Mouse (Mus musculus) liver, embryonic 16.5 days (tissue): ENCODE measurements around the gene Mical3. TPM values are rescaled to one million over a fixed set of nuclear protein-coding genes. Genes with fewer than 3 reads are reported as not detected.

Experiments used
- ATAC-seq: fragments of 200-750 bp; cut with Nextera tagmentation; 2 replicates; pipeline ENCODE4 v1.8.0; 2017; ENCODE audit warnings: low read depth, mild to moderate bottlenecking, moderate number of reproducible peaks, moderate library complexity
- H3K27ac ChIP-seq: fragments of 300-500 bp; sonication (generic); 2 replicates; pipeline ENCODE4 v1.5.1; 2014; ENCODE audit warnings: mild to moderate bottlenecking, low read length
- H3K27me3 ChIP-seq: fragments of 300-500 bp; sonication (generic); 2 replicates; pipeline ENCODE4 v1.6.1; 2014; ENCODE audit warnings: low read depth, low read length, mixed read lengths; ENCODE audit not compliant: control insufficient read depth, insufficient read depth
- H3K36me3 ChIP-seq: fragments of 300-500 bp; sonication (generic); 2 replicates; pipeline ENCODE4 v1.6.1; 2014; ENCODE audit warnings: mild to moderate bottlenecking; ENCODE audit not compliant: control insufficient read depth, insufficient read depth
- H3K4me1 ChIP-seq: fragments of 300-500 bp; sonication (generic); 2 replicates; pipeline ENCODE4 v1.6.1; 2014; ENCODE audit warnings: low read depth, low read length, mixed read lengths; ENCODE audit not compliant: control insufficient read depth
- H3K4me2 ChIP-seq: fragments of 300-500 bp; sonication (generic); 2 replicates; pipeline ENCODE4 v1.6.1; 2014; ENCODE audit warnings: low read depth, low read length, mixed read lengths
- H3K4me3 ChIP-seq: fragments of 300-500 bp; sonication (generic); 2 replicates; pipeline ENCODE4 v1.5.1; 2014; ENCODE audit warnings: low read depth, mild to moderate bottlenecking, low read length
- H3K9ac ChIP-seq: fragments of 300-500 bp; sonication (generic); 2 replicates; pipeline ENCODE4 v1.6.1; 2014; ENCODE audit warnings: low read depth, low read length
- H3K9me3 ChIP-seq: fragments of 300-500 bp; sonication (generic); replicated peaks from 2 replicates; pipeline ENCODE4 v1.6.1; 2016; ENCODE audit warnings: low read length; ENCODE audit not compliant: control insufficient read depth
- WGBS: fragments of 180-500 bp; shearing (Covaris S2); extraction: QIAGEN DNeasy Blood & Tissue Kit; methylation state at CpG from one replicate; pipeline ENCODE4 v1.1.7; 2014; ENCODE audit not compliant: insufficient replicate concordance; 5-methylcytosine and 5-hydroxymethylcytosine counted together
- polyA plus RNA-seq: library from polyadenylated mRNA; unstranded; fragments of >200 nt; fragmentation: Nextera tagmentation; extraction: Ambion mirVana; gene quantifications from 2 replicates; pipeline ENCODE4 v1.2.1, GENCODE M21; 2015

The Mical3 gene
- polyA plus RNA-seq, result 9.2 and 9.3 TPM in 2 replicates

- ATAC-seq, result no peak
- H3K27me3 ChIP-seq, result peaks cover 40% of the 10 kb centered on the region
- H3K27ac ChIP-seq, result no peak within 1 kb of the TSS
- 3% methylated on average over 17 of the region's 17 CpGs for WGBS
- no peaks in the 10 kb centered on the region for H3K36me3 ChIP-seq
- H3K4me3 ChIP-seq, result peak within 1 kb of the TSS; percentile 53
- peaks cover 15% of the 10 kb centered on the region for H3K4me1 ChIP-seq
- H3K4me2 ChIP-seq, result peak within 1 kb of the TSS; percentile 73
- H3K9me3 ChIP-seq, result no peaks in the 10 kb centered on the region
- peak within 1 kb of the TSS; percentile 56 for H3K9ac ChIP-seq
These were observed at the start of gene Mical3 for GRCm38 (mm10) chr6:121130773-121131172. Mical3 (minus strand) TSS chr6:121130999.

DNA sequence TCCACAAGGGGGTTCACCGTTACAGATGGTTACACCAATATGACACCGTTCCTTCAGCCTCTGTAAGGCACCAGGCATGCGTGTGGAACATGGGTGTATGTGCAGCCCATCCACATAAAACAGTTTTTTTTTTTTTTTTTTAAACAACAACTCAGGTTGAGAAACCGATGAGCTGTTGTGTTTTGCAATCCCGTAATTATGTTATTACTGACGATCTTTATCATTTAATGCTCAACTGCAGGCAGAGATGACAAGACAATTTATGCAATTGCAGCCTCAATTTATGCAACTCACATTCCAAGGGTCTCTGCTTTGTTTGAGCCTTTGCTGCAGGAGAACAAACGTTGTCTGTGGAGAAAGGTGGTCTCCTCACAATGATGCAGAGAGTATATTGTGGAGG, 49.0 kb upstream of the Mical3 start:
- Histone ChIP-seq H3K4me3 (no peak overlapping the region), H3K4me1 (peaks cover 15% of the 10 kb centered on the region), H3K36me3 (no peaks in the 10 kb centered on the region), H3K27me3 (no peaks in the 10 kb centered on the region), H3K9ac (no peak overlapping the region), H3K9me3 (no peaks in the 10 kb centered on the region), H3K27ac (no peak overlapping the region), H3K4me2 (no peak overlapping the region)
- WGBS, result 66% methylated on average over 7 of the region's 7 CpGs
- ATAC-seq, result no peak

GRCm38 (mm10) chr6:121178700-121179358, 48.0 kb upstream of the Mical3 start:
- Histone ChIP-seq H3K4me3 (no peak overlapping the region), H3K4me2 (no peak overlapping the region), H3K4me1 (peaks cover 8% of the 10 kb centered on the region), H3K36me3 (no peaks in the 10 kb centered on the region), H3K27ac (no peak overlapping the region), H3K27me3 (no peaks in the 10 kb centered on the region), H3K9ac (no peak overlapping the region), H3K9me3 (no peaks in the 10 kb centered on the region)
- no peak for ATAC-seq
- 48% methylated on average over 7 of the region's 7 CpGs for WGBS

- no peaks in the 10 kb centered on the region for H3K36me3 ChIP-seq
- H3K4me3 ChIP-seq, result no peak overlapping the region
- H3K4me1 ChIP-seq, result peaks cover 4% of the 10 kb centered on the region; the same call in 1 of the 2 replicates
- no peak overlapping the region for H3K4me2 ChIP-seq
- H3K9ac ChIP-seq, result no peak overlapping the region
- H3K27me3 ChIP-seq, result no peaks in the 10 kb centered on the region
- 66% methylated on average over 7 of the region's 7 CpGs for WGBS
- no peaks in the 10 kb centered on the region for H3K9me3 ChIP-seq
- ATAC-seq, result no peak
- H3K27ac ChIP-seq, result no peak overlapping the region
These were observed 46.4 kb upstream of the Mical3 start for GRCm38 (mm10) chr6:121177118-121177708.

DNA sequence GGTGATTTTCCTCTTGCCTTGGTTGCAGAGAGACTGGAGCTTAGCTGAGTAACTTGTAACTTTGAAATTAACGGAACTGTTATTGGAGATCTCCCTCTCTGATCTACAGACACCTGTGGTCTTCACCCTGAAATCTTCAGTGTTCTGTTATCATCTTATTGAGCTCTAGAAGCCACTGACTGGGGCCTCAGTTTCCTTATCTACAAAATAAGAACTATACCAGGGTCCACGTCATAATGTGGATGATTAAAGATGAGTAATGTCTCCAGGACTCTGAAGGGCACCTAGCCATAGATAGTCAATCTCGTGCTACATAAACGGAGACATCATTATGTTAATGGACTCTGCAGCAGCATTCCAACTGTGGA, 45.9 kb upstream of the Mical3 start:
- no peak for ATAC-seq
- no peaks in the 10 kb centered on the region for H3K9me3 ChIP-seq
- H3K27me3 ChIP-seq, result no peaks in the 10 kb centered on the region
- no peak overlapping the region for H3K27ac ChIP-seq
- no peak overlapping the region for H3K9ac ChIP-seq
- 46% methylated on average over 4 of the region's 4 CpGs for WGBS
- no peak overlapping the region for H3K4me2 ChIP-seq
- no peaks in the 10 kb centered on the region for H3K36me3 ChIP-seq
- no peak overlapping the region for H3K4me3 ChIP-seq
- H3K4me1 ChIP-seq, result peaks cover 4% of the 10 kb centered on the region; the same call in 1 of the 2 replicates

DNA sequence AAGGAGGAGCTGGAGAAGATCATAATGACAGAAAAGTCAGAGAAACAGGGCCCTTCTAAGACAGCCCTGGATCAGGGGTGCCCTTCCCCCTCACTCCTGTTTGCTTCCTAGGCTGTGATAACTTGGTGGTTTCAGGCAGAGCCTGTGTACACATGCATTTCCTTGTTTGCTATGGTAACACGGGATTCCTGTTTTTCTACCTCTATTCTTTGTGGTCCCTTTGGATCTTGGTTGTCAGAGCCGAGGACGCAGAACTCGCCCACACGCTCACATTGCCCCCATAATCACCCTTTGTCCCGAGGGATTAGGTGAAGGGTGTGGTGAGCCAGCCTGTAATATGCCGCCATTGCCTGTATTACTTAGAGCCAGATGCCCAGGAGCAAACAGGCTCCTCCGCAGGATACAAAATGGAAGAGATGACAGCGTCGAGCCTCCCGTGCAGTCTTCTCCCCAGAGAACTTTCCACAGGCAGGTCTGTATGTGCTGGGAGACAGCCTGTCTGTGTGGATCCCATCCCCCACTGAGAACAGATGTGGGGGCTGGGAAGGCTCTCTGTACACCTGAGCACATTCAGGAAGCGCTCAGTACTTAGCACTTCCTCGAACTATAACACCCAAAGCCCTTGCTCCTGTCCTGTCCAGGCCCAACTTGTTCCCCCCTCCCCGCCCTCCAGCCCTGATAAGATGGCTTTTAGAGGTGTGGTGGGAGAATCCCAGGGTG, 45.4 kb upstream of the Mical3 start:
- Histone ChIP-seq H3K36me3 (no peaks in the 10 kb centered on the region), H3K4me2 (no peak overlapping the region), H3K27ac (no peak overlapping the region), H3K9ac (no peak overlapping the region), H3K4me1 (peaks cover 4% of the 10 kb centered on the region; the same call in 1 of the 2 replicates), H3K27me3 (no peaks in the 10 kb centered on the region), H3K9me3 (no peaks in the 10 kb centered on the region), H3K4me3 (no peak overlapping the region)
- WGBS, result 40% methylated on average over 14 of the region's 14 CpGs
- ATAC-seq, result no peak

GRCm38 (mm10) chr6:121174761-121175160, 44.0 kb upstream of the Mical3 start:
- peaks cover 4% of the 10 kb centered on the region; the same call in 1 of the 2 replicates for H3K4me1 ChIP-seq
- H3K4me3 ChIP-seq, result no peak overlapping the region
- WGBS, result 68% methylated on average over 6 of the region's 6 CpGs
- H3K27me3 ChIP-seq, result no peaks in the 10 kb centered on the region
- H3K4me2 ChIP-seq, result no peak overlapping the region
- H3K27ac ChIP-seq, result no peak overlapping the region
- no peaks in the 10 kb centered on the region for H3K36me3 ChIP-seq
- H3K9me3 ChIP-seq, result no peaks in the 10 kb centered on the region
- no peak overlapping the region for H3K9ac ChIP-seq
- no peak for ATAC-seq

DNA sequence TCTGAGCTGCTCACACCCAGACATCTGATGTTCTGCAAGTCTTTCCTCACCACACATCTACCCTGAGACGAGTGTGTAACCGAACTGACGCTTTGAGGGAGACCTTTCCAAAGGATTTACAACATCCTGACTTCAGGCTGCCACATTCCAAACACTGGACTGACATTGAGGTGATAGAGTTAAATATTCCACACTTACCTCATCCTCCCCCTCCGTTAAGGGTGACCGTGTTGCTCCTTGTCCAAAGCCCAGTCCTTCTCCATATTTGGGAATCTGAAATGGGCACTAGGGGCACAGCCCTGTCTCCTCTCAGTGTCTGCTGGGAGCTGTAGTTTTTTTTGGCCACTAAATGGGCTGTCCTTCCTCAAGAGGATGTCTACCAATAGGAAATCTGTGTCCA, 42.7 kb upstream of the Mical3 start:
- no peaks in the 10 kb centered on the region for H3K9me3 ChIP-seq
- no peak overlapping the region for H3K27ac ChIP-seq
- no peaks in the 10 kb centered on the region for H3K36me3 ChIP-seq
- H3K4me1 ChIP-seq, result peaks cover 4% of the 10 kb centered on the region; the same call in 1 of the 2 replicates
- H3K4me3 ChIP-seq, result no peak overlapping the region
- H3K4me2 ChIP-seq, result no peak overlapping the region
- 41% methylated on average over 5 of the region's 5 CpGs for WGBS
- ATAC-seq, result no peak
- no peak overlapping the region for H3K9ac ChIP-seq
- H3K27me3 ChIP-seq, result no peaks in the 10 kb centered on the region

GRCm38 (mm10) chr6:121171102-121171501, 40.3 kb upstream of the Mical3 start:
- no peaks in the 10 kb centered on the region for H3K9me3 ChIP-seq
- H3K27me3 ChIP-seq, result no peaks in the 10 kb centered on the region
- H3K36me3 ChIP-seq, result no peaks in the 10 kb centered on the region
- no peak for ATAC-seq
- WGBS, result 63% methylated on average over 6 of the region's 6 CpGs
- H3K9ac ChIP-seq, result no peak overlapping the region
- H3K27ac ChIP-seq, result no peak overlapping the region
- peaks cover 3% of the 10 kb centered on the region; the same call in 1 of the 2 replicates for H3K4me1 ChIP-seq
- no peak overlapping the region for H3K4me3 ChIP-seq
- H3K4me2 ChIP-seq, result no peak overlapping the region
